Mouse (Mus musculus): ENCODE data around the gene Mrc2.

Mrc2 gene

GRCm38 (mm10) chr11:105311291-105311975 lies 19.0 kb downstream of the Mrc2 start:
- no peak for DNase-seq

DNA sequence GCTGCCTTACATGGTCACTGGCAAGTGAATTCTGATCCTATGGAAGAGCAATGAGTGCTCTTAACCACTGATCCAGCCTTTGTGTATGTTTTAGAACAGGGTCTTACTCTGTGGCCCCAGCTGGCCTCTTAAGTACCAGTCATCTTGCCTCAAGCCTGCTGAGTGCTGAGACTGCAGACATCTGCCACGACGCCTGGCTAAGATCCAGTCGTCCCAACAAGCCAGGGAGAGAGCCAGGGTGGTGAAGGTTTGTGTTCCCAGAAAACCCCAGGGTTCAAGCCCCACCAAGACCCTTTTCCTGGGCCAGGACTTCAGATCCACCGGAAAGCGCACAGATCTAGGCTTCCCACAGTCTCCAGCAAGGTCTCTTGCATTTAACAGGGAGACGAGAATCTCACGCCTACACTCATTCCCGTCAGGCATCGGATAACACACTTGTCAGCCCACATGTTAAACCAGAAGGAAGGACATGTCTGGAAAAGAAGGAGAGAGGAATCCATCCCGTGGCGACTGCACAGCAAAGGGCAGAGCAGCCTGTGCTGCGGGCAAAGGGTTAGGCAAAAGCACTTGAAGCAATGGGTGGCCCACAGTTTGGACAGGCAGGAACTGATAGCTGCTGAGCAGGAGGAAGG lies 20.0 kb downstream of the Mrc2 start:
- DNase-seq, result no peak

- no peak for DNase-seq
These were observed 20.7 kb downstream of the Mrc2 start for GRCm38 (mm10) chr11:105312972-105313632.

- DNase-seq, result no peak
These were observed 21.2 kb downstream of the Mrc2 start for GRCm38 (mm10) chr11:105313633-105314014.

DNA sequence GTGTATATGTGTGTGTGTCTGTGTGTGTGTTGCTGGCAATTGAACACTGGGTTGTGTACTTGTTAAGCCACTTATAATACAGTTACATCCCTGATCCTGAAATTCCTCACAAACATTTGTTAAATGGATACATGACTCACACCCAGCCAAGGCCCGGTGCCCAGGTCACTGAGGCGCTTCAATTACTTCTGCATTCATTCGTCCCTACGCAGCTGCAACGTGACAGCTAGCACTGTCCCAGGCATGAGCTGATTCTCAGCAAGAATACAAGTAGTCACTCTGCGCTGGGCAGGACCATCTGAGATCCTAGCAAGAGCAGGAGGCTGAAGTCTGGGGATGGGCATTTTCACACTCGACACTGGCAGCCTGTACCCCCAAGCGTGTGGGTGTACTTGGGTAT lies 22.9 kb downstream of the Mrc2 start:
- no peak for DNase-seq

DNA sequence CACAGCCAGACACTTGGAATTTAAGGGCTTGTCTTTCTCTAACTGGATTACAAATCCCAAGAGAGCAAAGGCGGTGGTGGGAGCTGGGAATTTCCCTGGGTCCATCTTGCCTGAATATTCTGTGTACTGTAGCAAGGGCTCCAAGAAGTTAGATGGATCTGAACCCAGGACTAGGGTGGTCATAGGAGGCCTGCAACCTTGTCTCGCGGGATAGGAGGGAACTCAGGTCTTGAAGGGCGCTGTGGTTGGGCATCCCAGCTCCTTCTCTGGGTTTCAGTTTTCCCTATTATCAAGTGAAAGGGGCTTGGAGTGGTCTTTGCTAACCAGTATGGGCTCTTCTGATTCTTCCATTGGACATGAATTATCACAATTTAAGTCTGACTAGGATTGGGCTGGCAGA lies 23.7 kb downstream of the Mrc2 start:
- DNase-seq, result no peak

DNA sequence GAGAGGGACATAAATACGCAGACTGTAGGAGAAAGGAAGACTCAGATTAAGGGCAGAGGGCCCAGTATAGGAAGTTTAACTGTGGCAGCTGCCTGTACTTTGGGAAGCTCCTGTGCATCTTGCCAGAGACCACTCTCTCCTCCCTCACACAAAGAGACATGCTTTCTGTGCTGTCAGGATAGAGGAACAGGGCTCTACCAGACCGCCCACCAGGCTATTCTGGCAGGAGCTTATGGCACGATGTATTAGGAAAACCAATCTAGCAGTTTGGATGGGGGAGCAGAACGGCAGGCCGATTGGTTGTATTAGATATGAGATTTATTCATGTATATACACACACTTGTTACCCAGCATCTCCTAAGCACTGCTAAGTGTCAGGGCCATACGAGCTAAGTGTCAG lies 25.3 kb downstream of the Mrc2 start:
- DNase-seq, result no peak

- no peak for DNase-seq
These were observed 28.6 kb downstream of the Mrc2 start for GRCm38 (mm10) chr11:105321090-105321489.

DNA sequence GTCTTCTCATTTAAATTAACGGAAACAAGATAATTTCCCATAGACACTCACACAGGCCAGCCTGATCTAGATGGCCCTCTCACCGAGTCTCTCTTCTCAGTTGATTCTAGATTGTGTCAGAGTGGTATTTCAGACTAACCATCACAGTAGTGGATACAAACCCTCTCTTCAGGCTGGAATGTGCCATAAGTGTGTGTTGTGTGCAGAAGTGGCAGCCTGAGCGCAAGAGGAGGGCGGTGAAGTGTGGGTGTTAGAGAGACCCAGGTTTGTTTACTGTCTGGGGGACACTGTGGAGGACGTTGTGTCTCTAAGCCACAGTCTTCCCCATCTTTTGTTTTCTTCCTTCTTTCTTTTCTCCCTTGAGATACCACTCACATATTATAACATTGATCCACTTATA lies 31.1 kb downstream of the Mrc2 start:
- no peak for DNase-seq

GRCm38 (mm10) chr11:105327101-105327500 lies 34.7 kb downstream of the Mrc2 start:
- DNase-seq, result no peak

DNA sequence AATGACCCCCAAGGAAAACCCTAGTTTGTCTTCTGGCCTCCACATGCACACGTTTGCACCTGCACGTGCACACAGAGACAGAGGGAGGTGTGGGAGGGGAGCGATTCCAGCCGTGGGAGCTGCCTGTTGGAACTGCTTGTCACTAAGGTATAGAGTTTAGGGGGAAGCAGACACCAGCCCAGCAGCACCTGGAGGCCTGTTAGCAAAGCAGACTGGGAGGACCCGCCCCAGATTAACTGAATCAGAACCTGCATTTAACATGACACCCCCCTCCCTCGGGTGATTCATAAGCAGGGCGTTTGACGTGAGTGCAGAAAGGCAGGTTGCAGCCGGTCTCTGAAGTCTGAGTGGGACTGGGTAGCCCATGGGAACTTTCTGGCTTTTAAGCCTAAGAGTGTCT lies 37.5 kb downstream of the Mrc2 start:
- DNase-seq, result no peak

GRCm38 (mm10) chr11:105331129-105331528 lies 38.7 kb downstream of the Mrc2 start:
- no peak for DNase-seq

GRCm38 (mm10) chr11:105331732-105332131 lies 39.3 kb downstream of the Mrc2 start:
- no peak for DNase-seq

- DNase-seq, result peak; percentile 57
These were observed 40.0 kb downstream of the Mrc2 start for GRCm38 (mm10) chr11:105332468-105332867.

DNA sequence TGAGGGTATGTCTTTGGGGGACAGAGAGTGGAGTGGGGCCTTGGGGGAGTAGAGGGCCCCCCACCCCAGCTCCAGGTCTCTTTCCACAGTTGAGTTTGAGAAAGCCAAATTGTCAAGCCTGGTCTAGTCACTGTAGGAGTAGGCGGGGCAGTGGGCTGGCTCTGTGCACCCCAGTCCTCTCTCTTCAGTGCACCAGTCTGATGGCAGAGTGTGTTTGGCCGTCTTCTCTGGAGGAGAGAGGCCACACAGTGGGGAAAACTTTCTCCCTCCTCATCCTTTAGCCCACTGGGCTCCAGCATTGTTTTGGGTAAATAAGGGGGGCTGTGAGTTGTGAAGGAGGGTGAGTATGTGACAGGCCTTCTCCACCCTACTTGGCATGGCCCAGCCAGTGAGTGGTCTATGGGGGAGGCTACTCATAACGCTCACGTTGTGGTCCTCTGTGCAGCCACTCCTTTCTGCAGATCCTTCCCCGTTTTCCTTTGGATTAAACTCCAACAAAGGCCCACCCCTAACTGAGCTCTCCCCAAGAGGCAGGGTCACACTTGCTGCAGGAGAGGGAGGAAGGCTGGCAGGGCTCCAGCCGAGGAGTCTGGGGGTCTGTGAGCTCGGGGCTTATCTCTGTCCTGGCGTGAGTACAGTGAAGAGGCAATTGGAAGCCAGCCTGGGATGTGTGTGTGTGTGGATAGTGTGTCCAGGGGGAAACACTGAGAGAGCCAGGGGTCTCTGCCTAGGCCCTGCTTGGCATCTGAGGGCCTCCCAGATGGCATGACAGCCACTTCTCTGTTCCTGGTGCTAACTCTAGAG lies 41.6 kb downstream of the Mrc2 start:
- DNase-seq, result no peak

- DNase-seq, result no peak
These were observed 46.4 kb downstream of the Mrc2 start for GRCm38 (mm10) chr11:105338596-105339390.

DNA sequence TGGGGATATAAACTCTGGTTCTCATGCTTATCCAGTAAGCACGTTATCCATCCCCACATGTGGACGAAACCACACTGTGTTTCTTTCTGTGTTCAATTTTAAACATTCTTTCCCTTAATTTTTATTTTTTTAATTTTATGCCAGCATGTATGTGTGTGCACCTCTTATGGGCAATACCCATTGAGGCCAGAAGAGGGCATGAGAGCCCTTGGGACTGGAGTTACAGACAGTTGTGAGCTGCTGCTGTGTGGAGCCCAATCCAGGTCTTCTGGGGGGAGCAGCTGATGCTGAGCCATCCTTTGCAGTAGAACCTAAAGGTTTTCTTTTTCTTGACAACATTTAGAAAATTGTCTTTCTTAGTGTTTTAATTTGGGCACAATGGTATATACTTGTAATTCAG lies 52.8 kb downstream of the Mrc2 start:
- peak; percentile 63 for DNase-seq

DNA sequence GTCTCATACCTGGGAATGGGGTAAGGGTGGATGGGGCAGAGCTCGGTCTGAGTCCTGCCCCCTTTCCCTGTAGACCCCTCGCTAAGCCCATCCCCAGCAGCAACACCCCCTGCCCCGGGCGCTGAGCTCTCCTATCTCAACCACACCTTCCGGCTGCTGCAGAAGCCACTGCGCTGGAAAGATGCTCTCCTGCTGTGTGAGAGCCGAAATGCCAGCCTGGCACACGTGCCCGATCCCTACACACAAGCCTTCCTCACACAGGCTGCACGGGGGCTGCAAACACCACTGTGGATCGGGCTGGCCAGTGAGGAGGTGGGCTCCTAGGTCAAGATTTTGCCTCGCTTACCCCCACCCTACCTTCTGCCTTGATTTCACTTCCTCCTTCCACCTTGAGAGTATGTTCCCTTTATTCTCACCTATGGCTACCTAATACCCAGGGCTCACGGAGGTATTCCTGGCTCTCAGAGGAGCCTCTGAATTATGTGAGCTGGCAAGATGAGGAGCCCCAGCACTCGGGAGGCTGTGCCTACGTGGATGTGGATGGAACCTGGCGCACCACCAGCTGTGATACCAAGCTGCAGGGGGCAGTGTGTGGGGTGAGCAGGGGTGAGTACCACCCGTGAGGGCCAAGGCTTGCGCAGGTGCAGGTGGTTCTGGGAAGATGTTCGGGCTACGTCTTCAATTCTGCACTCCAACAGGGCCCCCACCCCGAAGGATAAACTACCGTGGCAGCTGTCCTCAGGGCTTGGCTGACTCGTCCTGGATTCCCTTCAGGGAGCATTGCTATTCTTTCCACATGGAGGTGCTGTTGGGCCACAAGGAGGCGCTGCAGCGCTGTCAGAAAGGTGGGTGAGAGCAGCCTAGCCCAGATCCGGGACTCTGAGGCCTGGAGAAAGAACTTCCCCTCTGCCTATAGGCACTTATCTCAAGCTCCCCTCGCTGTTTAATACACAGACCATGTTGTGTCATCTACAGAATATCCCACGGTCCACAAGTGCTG lies 55.0 kb downstream of the Mrc2 start:
- peak; percentile 92 for DNase-seq

DNA sequence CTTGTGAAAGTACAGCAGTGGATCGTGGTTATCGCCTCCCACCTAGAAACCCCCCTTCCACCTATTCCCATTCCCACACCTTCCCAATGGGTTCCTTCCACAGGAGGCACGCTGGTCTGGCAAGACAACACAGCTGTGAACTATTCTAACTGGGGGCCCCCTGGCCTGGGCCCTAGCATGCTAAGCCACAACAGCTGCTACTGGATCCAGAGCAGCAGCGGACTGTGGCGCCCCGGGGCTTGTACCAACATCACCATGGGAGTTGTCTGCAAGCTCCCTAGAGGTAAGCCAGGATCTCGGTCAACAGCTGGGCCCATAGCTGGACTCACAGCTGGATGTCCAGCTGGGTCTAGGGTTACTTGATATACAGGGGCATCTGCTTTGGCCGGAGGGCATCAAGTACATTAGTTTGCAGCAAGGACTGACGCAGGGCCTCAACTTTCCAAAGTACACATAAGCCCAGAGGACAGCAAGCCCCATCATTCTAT lies 56.1 kb downstream of the Mrc2 start:
- DNase-seq, result no peak

DNA sequence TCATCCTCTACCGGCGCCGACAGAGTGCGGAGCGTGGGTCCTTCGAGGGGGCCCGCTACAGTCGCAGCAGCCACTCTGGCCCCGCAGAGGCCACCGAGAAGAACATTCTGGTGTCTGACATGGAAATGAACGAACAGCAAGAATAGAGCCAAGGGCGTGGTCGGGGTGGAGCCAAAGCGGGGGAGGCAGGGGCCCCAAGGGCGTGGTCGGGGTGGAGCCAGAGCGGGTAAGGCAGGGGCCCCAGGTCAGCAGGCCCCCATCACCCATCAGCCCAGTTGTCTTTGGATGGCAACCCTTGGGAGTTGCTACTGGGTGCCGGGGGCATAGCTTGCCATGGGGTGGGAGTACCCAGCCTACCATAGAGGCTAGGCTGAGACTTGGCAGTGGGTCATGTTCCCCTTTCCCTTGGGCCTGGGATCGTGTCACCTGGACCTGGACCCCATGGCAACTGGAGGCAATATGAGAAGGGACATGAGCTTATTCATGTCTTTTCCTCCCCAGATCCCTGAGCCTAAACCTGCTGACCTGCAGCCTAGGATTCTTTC lies 57.4 kb downstream of the Mrc2 start:
- DNase-seq, result no peak

GRCm38 (mm10) chr11:105350643-105351042 lies 58.2 kb downstream of the Mrc2 start:
- DNase-seq, result no peak

Measured in thymus, postnatal 4 days (tissue).